Mouse (Mus musculus): Measurements from ENCODE around the gene Tbc1d19.

The Tbc1d19 gene

DNA sequence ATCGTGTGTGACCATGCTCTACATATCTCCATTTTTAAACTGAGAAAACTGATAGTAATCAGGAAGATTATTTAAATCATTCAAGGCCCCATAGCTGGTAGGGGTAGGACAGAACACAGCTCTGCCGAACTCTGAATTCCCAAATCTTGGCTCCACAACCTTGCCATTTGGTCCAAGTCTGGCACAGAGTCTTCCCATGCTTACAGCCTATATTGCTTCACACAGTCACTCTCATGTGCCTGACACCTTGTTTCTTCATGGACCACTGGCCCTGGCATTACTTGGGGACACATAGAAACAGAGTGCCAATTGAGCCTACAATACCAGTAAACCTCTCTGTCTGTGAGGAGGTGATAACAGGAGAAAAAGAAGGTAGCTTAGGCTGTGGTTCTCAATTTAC lies 111.0 kb downstream of the Tbc1d19 start:
- no peak for DNase-seq

DNA sequence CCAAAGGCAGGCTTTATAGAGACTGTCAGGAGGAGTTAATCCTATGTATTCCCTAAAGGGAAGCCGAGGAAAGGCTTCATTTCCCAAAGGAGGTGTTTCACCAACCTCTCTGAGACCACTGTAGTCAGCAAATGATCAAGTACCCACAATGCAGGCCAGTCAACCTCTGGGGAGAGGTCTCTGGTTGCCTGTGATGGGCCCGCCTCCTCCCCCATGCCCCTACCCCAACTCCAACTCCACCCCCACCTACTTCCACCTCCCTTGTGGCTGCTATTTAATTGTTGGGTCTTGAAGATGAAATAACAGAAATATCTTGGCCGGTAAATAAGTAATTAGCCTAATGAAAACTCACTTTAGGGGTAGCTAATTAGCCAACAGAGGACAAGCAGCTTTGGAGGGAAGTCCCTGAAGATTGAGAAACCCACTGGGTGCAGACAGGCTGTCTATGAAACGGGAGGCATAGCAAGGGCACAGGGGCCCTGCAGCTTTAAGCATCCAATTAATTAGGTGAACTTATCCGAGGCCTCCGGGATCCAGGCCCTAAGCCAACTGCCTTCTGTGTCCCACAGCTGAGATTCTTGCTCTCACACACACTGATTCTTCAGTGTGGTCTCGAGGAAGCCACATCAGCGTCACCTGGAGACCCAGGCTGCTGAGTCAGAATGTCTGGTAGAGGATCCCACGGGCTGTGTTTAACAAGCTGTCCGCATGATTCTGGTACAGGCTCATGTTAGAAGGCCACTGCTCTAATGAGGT lies 112.9 kb downstream of the Tbc1d19 start:
- DNase-seq = no peak

DNA sequence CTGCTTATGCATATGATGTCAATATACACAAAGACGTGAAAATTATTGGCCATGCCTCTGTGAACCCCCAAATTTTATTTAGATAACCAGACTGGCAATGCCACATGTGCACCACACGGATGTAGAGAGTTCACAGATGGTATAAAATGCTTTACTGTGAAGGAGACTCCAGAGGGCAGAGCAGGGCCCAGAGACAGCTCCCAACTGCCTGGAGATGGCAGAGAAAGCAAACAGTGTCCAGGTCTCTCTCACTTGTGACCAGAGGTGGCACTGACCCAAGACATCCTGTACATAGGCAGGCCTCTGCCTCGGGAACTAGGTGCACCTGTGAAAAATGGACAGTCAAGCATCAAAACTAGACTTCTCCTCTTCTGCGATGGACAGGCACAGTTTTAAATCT lies 114.6 kb downstream of the Tbc1d19 start:
- no peak for DNase-seq

DNA sequence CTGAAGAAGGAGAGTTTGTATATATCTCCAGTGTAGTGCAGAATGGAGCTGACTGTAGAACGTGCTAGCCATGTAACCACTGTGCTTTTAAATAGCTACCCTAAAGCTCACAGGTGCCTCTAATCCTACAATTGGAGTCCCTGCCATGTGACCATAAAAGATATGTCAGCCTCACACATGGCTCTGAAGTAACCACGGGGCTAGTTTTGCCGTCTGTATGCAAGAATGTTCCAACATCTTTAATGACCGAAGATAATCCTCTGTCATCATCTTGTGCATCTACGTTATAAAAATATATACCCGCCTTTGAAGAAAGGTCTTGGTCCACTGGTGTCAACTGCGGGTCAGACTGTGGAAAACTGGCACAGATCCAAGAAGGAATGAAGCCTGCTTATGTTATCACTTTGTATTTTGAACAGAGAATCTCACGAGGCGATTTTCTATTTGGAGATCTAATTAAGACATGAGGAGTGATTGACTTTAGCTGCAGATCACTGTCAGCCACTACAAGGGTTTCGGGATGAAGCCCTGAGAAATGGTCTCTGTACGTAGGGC lies 117.0 kb downstream of the Tbc1d19 start:
- DNase-seq = no peak

DNA sequence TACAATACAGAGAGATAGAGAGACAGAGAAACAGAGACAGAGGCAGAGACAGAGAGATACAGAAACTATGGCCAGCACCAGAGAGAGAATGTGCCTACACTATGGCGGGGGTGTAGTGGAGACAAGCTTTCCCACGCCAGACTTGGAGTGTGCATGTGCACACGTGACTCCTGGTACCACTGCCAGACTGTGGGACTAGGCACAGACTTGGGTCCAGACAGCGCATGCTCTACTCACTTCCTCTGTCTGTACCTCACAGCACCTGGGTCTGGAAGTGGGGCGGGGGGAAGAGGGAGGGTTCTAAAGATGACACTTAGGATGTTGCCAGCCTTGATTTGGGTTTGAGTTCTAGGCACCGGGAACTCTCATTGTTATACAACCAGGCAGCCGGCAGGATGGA lies 118.5 kb downstream of the Tbc1d19 start:
- no peak for DNase-seq

DNA sequence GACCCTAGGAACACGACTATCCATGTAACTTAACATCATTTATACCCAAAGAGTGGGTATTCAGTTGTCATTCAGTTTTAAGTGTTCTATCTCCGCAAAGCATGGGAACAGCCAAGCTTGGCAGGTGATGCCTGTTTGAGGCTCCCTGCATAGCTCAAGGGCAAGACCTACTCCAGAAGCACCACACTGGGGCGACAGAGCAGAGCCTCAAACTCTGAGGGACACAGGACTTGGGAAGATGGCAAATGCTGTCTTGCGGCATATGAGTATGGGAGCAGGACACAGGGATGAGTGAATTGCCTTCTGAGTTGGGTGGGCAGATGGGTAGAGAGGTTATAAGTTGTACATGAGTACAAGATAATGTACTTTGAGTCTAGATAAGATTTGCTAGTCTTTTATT lies 119.1 kb downstream of the Tbc1d19 start:
- DNase-seq = no peak

DNA sequence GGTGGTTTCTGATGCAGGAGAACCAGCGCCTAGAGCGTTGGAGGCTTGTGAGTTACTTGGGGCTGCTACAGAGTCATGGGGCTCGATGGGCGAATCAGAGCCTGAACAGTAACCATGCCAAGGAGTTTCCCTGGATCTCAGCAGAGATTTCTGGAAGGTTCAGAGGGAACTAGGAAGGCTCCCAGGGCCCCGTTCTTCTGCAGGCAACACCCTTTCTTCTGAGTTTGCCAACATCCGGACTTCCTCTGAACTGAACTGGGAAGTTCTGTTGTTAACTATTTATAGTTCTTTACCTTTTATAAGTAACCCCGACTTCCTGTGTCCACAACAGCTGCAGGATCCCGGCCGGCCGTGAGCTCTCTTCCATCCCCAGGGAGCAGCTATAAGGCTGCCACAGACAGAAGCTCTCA lies 119.8 kb downstream of the Tbc1d19 start:
- no peak for DNase-seq

DNA sequence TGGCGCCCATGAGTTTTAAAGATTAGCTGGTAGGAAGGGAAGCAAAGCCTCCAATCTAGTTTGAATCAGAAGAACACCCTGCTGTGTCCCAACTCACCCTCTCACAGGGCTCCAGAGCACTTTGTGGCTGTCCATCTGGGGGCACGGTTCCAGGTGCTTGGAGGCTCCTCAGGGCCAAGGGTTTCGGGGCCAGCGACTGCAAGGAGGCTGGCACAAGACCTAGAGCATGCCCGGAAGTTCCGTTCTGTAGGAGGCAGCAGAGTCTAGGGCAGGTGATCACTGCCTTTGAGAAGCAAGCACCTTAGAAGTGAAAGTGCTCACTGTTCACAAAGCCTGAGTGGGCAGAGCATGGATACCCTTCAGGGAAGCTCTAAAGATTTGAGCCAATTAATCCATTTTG lies 120.4 kb downstream of the Tbc1d19 start:
- DNase-seq = no peak

DNA sequence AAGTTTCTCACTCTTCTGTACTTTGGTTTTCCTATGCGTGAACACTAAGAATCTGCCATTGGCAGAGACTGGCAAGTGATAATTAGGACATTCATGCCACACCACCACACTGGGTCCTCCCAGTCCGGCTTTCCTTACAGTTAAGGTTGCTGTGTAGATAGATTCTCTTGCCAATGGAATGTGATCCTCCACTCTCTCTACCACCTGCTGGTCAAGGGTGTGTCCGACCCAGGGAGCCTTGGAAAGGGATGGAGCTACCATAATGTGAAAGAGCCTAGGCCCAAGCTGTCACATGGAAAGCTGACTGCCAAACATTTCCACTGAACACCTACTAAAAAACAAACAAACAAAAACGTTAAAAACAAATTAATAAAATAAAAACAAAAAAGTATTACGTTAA lies 121.6 kb downstream of the Tbc1d19 start:
- no peak for DNase-seq

DNA sequence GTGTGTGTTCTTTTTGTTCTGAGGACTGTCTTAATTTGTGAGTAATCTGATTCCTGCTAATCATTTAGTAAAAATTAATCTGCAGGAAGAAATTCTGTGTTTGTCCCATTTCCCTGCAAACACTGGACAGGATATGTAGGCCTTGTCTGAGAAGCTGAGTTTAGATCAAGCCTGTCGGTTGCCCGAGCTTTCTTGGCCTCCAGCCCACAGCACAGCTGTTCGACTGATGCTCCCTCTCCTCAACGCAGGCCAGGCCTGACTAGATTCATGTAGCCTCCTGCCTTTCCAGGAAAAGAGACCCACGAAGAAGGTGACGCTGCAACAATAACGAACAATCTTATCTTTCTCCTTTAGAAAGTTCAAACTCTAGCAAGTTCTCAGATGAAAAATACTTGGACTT lies 124.2 kb downstream of the Tbc1d19 start:
- no peak for DNase-seq

DNA sequence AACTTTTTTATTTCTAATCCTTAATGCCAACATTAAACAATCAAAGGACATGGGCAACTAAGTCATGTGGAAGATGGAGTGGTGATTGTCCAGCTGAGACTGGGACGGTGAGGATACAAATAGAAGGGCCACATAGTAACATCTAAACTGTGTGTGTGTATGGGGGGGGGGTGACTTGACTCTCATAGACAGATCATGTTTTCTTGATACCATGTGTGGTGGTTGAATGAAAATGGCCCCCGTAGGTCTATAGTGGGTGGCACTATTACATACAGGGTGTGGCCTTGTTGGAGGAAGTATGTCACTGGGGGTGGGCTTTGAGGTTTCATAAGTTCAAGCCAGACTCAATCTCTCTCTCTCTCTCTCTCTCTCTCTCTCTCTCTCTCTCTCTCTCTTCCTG lies 124.6 kb downstream of the Tbc1d19 start:
- DNase-seq = no peak

DNA sequence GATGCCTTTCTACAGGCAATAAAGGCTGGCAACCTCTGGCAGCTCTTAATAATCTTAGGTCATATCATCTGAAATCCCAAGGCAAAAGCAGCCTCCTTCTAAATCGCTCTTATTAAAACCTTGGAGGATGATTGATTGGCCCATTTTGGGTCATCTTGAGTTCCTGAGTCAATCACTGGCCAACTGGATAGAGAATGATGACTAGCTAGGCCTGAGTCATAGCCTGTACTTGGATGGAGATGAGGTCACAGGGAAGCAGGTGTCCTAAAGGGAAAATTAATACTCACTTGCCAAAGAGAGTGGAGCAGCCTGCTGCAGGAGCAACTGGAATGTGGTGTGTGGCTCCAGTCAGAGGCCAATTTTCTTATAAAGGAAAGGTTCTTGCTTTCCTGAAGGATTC lies 125.4 kb downstream of the Tbc1d19 start:
- no peak for DNase-seq

DNA sequence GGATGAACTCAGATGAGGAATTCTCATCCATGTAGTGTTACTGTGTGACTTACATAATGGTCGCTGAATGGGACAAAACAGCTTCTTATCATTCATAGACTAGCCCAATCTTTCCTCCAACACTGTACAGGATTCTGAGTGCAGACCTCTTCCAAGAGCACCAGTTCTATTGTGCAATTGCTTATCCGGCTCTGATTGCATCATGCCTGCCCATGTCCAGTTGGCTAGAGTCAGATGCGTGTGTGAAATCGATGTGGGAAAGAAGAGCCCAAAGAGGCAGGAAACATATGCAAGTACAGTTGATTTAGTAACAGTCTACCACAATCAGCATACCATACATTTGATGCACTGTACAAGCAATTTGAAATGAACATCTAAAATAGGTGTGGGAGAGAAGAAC lies 127.8 kb downstream of the Tbc1d19 start:
- no peak for DNase-seq

DNA sequence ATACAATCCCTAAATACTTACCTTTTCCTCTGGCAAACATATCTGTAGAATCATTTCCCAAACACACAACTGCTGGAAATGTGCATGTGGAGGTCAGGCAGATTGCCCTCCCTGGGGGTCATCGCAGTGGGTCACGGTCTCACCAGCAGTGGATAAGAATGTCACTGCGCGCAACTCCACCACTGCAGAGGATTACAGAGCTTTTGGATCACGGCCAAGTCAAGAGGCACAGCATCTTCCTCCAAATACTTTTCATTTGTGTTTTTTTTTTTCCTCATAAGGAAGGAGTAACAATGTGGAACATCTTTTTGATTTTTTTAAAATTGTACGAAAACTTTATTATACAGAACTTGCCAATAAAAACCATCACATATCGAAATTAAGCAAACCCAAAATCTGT lies 129.6 kb downstream of the Tbc1d19 start:
- no peak for DNase-seq

DNA sequence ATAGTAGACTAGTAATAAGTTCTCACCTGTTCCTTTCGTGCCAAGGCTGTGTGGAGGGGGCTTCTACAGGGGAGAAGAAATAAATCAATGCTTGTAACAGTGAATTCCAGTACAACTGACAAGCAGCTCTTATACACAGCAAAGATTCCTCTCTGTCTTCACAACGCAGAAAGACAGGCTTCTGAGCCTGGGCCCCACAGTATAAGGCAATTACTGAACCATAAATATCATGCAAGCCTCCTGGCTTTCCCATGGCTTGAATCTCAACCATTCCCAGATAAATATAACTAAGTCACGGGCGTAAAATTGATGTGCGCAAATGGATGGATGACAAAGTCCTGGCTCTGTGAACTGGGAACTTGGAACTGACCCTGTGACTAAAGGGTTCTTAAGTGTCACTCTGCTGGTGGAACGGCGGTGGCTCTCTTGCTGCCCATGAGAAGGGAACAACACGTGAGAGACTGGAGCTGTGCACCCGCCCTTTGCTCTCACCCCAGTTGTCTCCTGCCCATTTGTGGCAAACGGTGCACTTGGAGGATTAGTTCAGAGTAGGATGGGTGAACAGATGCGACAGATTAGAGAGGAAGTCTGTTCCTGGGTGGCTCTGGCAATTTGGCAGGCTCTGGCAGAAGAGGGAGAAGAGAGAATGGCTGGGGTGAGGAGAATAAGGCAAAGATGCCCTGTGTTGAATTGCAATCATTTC lies 132.1 kb downstream of the Tbc1d19 start:
- DNase-seq = peak; percentile 57

DNA sequence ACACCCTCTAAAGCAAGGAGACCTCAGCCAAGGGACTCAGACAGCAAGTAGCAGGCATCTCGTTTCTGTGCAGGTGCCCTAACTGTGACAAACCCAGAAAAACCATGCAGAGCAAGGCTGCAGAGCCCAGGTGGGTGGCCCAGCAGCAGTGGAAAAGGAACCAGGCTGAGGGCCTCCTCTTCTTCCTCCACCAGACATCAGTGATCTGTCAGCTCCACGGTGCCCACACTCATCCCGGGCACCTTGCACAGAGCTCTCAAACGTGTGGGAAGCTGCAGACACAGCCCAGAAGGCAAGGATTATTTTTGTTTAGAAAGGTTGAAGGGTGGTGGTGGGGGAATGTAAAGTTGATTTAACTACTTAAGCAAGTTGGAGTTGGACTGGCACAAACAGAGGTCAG lies 132.9 kb downstream of the Tbc1d19 start:
- no peak for DNase-seq

DNA sequence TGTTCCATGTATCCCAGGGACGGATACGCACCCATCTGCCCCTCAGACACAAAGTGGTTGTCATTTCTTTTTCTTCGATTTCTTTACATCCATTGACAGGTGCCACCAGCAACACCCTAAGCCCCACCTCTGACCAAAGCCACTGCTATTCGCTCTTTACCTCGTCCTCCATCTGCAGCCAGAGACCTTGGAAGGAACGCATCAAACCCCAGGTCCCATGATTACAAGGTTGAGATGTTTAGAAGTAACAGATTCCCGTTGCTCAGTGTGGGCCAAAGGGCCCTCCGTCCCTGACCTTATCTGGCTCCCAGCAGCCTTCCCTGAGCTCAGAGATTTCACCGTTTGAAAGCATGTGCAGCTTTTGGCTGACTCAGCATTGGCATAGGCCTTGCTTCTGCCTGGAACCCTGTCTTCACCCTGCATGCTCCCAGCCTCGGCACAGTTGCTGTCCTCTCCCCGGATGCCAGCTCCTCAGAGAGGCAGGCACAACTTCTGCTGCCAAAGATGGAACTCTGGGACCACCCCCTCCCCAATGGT lies 134.0 kb downstream of the Tbc1d19 start:
- no peak for DNase-seq

DNA sequence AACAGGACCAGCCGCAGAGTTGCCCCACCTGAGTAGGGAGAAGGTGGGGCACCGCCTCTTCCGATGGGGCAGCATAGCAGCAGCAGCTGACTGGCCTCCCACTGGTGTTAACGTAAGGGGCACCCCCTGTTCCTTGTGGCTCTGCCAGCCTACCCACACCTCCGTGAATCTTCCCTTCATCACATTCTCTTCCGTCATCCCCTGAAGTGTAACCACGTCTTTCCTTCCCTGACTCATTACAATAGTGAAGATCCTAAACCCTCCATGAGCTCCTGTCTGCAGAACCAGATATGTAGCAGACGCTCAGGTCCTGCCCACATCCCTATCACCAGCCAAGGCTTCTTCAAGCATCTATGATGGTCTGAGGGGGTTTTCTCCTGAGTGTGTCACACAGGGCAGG lies 137.3 kb downstream of the Tbc1d19 start:
- DNase-seq = no peak

DNA sequence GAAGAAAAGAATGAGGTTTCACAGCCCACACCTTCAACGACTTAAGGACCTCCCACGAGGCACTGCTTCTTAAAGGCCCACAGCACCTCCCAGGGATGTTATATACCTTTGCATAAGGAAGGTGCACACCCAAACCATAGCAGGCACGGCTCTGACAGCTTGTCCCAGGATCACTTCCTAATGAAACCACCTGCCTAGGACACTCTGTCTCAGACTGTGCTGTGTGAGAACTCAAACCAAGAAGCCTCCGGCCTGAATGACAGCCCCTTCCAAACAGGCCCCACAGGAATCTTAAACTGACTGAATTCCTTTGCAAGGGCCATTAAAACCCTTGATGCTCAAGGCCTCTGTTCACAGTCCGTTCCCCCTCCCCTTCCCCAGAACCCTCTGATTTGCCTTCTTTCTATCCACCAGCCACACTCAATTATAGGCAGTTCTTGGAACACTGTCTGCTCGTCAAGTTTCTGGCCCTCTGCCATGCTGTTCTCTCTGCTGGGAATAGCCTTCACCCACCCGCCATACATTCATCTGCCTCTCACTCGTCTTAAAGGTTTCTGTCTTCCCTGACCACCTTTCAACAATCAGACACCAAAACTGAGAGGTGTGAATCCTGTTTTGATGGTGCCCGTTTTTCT lies 138.3 kb downstream of the Tbc1d19 start:
- no peak for DNase-seq

DNA sequence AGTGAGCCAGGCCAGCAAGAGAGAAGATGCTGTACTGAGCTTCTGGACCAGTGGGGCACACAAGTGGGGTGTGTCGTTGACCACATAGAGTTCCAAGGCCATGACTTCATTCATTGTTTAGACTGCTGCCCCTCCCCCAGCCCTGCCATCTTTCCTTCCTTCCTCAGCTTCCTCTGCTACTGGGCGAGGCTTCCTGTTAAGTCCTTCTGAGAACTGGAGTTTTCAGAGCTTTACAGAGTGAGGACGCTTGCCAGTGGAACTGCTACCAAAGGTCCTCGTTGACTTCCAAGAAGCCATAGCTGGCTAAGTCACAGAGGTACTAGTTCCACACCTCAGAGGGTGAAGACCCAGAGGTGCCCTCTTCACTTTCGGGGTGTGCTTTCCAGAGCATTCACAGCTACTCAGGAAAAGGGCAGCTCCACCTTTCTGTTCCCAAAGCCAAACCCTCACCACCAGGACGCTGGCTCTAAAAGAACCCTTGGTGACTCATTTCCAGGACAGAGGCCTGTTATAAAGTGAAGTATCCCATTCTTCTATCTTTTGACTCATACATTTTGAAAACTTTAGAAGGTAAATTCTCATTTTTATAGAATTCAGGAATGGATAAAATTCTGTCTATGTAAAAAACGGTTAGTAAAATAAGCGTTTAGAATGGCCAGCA lies 139.3 kb downstream of the Tbc1d19 start:
- DNase-seq = no peak

DNA sequence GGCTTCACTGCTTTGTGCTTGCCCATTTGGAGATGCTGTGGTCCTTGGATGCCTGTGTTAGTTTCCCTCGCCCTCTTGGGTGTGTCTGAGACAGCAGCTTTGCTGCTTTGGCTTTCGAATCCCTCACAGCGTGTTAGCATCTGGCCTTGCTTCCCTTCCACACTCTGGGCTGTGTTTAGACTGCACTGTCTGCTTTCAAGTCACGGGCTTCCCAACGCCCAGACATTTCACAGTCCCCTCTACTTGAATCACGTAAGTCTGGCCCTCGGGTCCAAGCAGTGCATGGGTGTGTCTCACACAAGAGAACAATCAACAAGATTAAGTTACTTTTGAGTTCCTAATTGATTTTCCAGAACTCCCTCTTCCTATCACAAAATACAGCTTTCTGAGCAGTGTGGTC lies 140.8 kb downstream of the Tbc1d19 start:
- DNase-seq = no peak

DNA sequence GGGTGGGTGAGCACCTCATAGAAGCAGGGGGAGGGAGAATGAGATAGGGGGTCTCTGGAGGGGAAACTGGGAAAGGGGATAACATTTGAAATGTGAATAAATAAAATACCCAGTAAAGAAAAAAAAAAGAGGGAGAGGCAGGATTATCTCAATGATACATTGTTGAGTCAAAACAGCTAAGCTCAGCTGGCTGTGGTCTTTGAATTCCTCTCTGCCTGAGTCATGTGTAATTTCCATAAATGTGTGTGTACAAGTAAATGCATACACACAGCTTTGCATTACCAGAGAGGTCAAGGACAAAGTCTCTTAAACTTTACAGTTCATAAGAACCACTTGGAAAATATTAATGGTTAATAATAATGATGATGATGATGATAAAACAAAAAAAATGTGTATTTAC lies 143.8 kb downstream of the Tbc1d19 start:
- no peak for DNase-seq
